Mouse (Mus musculus): ENCODE results near the gene Dicer1. TPM values are rescaled to one million over a fixed set of nuclear protein-coding genes. Genes with fewer than 3 reads are reported as not detected.
A peak's percentile ranks its signal among the peaks of the same experiment; 100 is the strongest.

Gene Dicer1
- polyA plus RNA-seq, 1 experiment from 2014 or later, result 31.3 TPM

GRCm38 (mm10) chr12:104769201-104769785 is 17.5 kb upstream of the Dicer1 start:
- 63% methylated on average over 10 of the region's 10 CpGs for WGBS
- no peaks in the 10 kb centered on the region for H3K9me3 ChIP-seq (replicated peaks; ENCODE audit: control insufficient read depth, low read length, poor library complexity, severe bottlenecking)
- ATAC-seq, result no peak

GRCm38 (mm10) chr12:104767183-104767582 is 15.4 kb upstream of the Dicer1 start:
- H3K27ac ChIP-seq (ENCODE audit: low read length), result no peak overlapping the region

More at GRCm38 (mm10) chr12:104769201-104769785, 17.5 kb upstream of the Dicer1 start:
- H3K4me1 ChIP-seq (ENCODE audit: control insufficient read depth, insufficient read depth, low read length), result no peaks in the 10 kb centered on the region
- H3K27ac ChIP-seq (ENCODE audit: low read length), result no peak overlapping the region
- no peak overlapping the region for H3K9ac ChIP-seq (ENCODE audit: low read depth, low read length)
- H3K4me3 ChIP-seq (ENCODE audit: low read depth, low read length), result no peak overlapping the region
- H3K4me2 ChIP-seq (ENCODE audit: low read length), result no peak overlapping the region
- no peaks in the 10 kb centered on the region for H3K36me3 ChIP-seq (ENCODE audit: control insufficient read depth, insufficient read depth, low read length)
- H3K27me3 ChIP-seq (ENCODE audit: control insufficient read depth, insufficient read depth, low read depth, low read length), result no peaks in the 10 kb centered on the region

GRCm38 (mm10) chr12:104765761-104766160 is 14.0 kb upstream of the Dicer1 start:
- H3K36me3 ChIP-seq (ENCODE audit: control insufficient read depth, insufficient read depth, low read length), result no peaks in the 10 kb centered on the region
- no peak for ATAC-seq
- H3K27ac ChIP-seq (ENCODE audit: low read length), result no peak overlapping the region
- no peaks in the 10 kb centered on the region for H3K27me3 ChIP-seq (ENCODE audit: control insufficient read depth, insufficient read depth, low read depth, low read length)
- H3K4me1 ChIP-seq (ENCODE audit: control insufficient read depth, insufficient read depth, low read length), result no peaks in the 10 kb centered on the region
- no peak overlapping the region for H3K4me3 ChIP-seq (ENCODE audit: low read depth, low read length)
- no peaks in the 10 kb centered on the region for H3K9me3 ChIP-seq (replicated peaks; ENCODE audit: control insufficient read depth, low read length, poor library complexity, severe bottlenecking)
- H3K9ac ChIP-seq (ENCODE audit: low read depth, low read length), result no peak overlapping the region
- H3K4me2 ChIP-seq (ENCODE audit: low read length), result no peak overlapping the region
- 85% methylated on average over 7 of the region's 7 CpGs for WGBS

More at GRCm38 (mm10) chr12:104767183-104767582, 15.4 kb upstream of the Dicer1 start:
- no peaks in the 10 kb centered on the region for H3K4me1 ChIP-seq (ENCODE audit: control insufficient read depth, insufficient read depth, low read length)
- no peak overlapping the region for H3K4me3 ChIP-seq (ENCODE audit: low read depth, low read length)
- ATAC-seq, result no peak
- no peak overlapping the region for H3K4me2 ChIP-seq (ENCODE audit: low read length)
- H3K9me3 ChIP-seq (replicated peaks; ENCODE audit: control insufficient read depth, low read length, poor library complexity, severe bottlenecking), result no peaks in the 10 kb centered on the region
- no peaks in the 10 kb centered on the region for H3K36me3 ChIP-seq (ENCODE audit: control insufficient read depth, insufficient read depth, low read length)
- no peak overlapping the region for H3K9ac ChIP-seq (ENCODE audit: low read depth, low read length)
- no peaks in the 10 kb centered on the region for H3K27me3 ChIP-seq (ENCODE audit: control insufficient read depth, insufficient read depth, low read depth, low read length)
- 86% methylated on average over 4 of the region's 4 CpGs for WGBS

- Histone ChIP-seq H3K4me3 (ENCODE audit: low read depth, low read length) (no peak overlapping the region), H3K9ac (ENCODE audit: low read depth, low read length) (no peak overlapping the region), H3K36me3 (ENCODE audit: control insufficient read depth, insufficient read depth, low read length) (no peaks in the 10 kb centered on the region), H3K4me2 (ENCODE audit: low read length) (no peak overlapping the region), H3K27ac (ENCODE audit: low read length) (no peak overlapping the region), H3K4me1 (ENCODE audit: control insufficient read depth, insufficient read depth, low read length) (no peaks in the 10 kb centered on the region), H3K9me3 (replicated peaks; ENCODE audit: control insufficient read depth, low read length, poor library complexity, severe bottlenecking) (no peaks in the 10 kb centered on the region), H3K27me3 (ENCODE audit: control insufficient read depth, insufficient read depth, low read depth, low read length) (no peaks in the 10 kb centered on the region)
- ATAC-seq, result no peak
- 96% methylated on average over 5 of the region's 5 CpGs for WGBS
Measured at GRCm38 (mm10) chr12:104765116-104765515, 13.4 kb upstream of the Dicer1 start.

GRCm38 (mm10) chr12:104763918-104764317 is 12.2 kb upstream of the Dicer1 start:
- no peak for ATAC-seq
- H3K36me3 ChIP-seq (ENCODE audit: control insufficient read depth, insufficient read depth, low read length), result no peaks in the 10 kb centered on the region
- H3K4me3 ChIP-seq (ENCODE audit: low read depth, low read length), result no peak overlapping the region
- H3K27me3 ChIP-seq (ENCODE audit: control insufficient read depth, insufficient read depth, low read depth, low read length), result no peaks in the 10 kb centered on the region
- no peaks in the 10 kb centered on the region for H3K4me1 ChIP-seq (ENCODE audit: control insufficient read depth, insufficient read depth, low read length)
- WGBS, result 25% methylated on average over 6 of the region's 6 CpGs
- H3K9me3 ChIP-seq (replicated peaks; ENCODE audit: control insufficient read depth, low read length, poor library complexity, severe bottlenecking), result no peaks in the 10 kb centered on the region
- H3K4me2 ChIP-seq (ENCODE audit: low read length), result no peak overlapping the region
- H3K9ac ChIP-seq (ENCODE audit: low read depth, low read length), result no peak overlapping the region
- H3K27ac ChIP-seq (ENCODE audit: low read length), result no peak overlapping the region

- no peak for ATAC-seq
- no peaks in the 10 kb centered on the region for H3K36me3 ChIP-seq (ENCODE audit: control insufficient read depth, insufficient read depth, low read length)
- no peaks in the 10 kb centered on the region for H3K27me3 ChIP-seq (ENCODE audit: control insufficient read depth, insufficient read depth, low read depth, low read length)
- H3K9me3 ChIP-seq (replicated peaks; ENCODE audit: control insufficient read depth, low read length, poor library complexity, severe bottlenecking), result no peaks in the 10 kb centered on the region
- WGBS, result 92% methylated on average over 8 of the region's 8 CpGs
- no peak overlapping the region for H3K4me3 ChIP-seq (ENCODE audit: low read depth, low read length)
- no peak overlapping the region for H3K9ac ChIP-seq (ENCODE audit: low read depth, low read length)
- H3K4me1 ChIP-seq (ENCODE audit: control insufficient read depth, insufficient read depth, low read length), result no peaks in the 10 kb centered on the region
- no peak overlapping the region for H3K4me2 ChIP-seq (ENCODE audit: low read length)
- no peak overlapping the region for H3K27ac ChIP-seq (ENCODE audit: low read length)
Measured at GRCm38 (mm10) chr12:104761411-104761810, 9.7 kb upstream of the Dicer1 start.

GRCm38 (mm10) chr12:104758066-104758465 is 6.3 kb upstream of the Dicer1 start:
- no peak overlapping the region for H3K4me2 ChIP-seq (ENCODE audit: low read length)
- H3K4me3 ChIP-seq (ENCODE audit: low read depth, low read length), result no peak overlapping the region
- no peak overlapping the region for H3K9ac ChIP-seq (ENCODE audit: low read depth, low read length)
- H3K27me3 ChIP-seq (ENCODE audit: control insufficient read depth, insufficient read depth, low read depth, low read length), result no peaks in the 10 kb centered on the region
- WGBS, result 92% methylated on average over 7 of the region's 7 CpGs
- H3K36me3 ChIP-seq (ENCODE audit: control insufficient read depth, insufficient read depth, low read length), result no peaks in the 10 kb centered on the region
- no peaks in the 10 kb centered on the region for H3K9me3 ChIP-seq (replicated peaks; ENCODE audit: control insufficient read depth, low read length, poor library complexity, severe bottlenecking)
- no peak for ATAC-seq
- H3K4me1 ChIP-seq (ENCODE audit: control insufficient read depth, insufficient read depth, low read length), result no peaks in the 10 kb centered on the region
- no peak overlapping the region for H3K27ac ChIP-seq (ENCODE audit: low read length)

GRCm38 (mm10) chr12:104753686-104754085 is 1.9 kb upstream of the Dicer1 start:
- no peak for ATAC-seq
- Histone ChIP-seq H3K9ac (ENCODE audit: low read depth, low read length) (no peak overlapping the region), H3K27ac (ENCODE audit: low read length) (no peak overlapping the region), H3K4me1 (ENCODE audit: control insufficient read depth, insufficient read depth, low read length) (peaks cover 27% of the 10 kb centered on the region), H3K36me3 (ENCODE audit: control insufficient read depth, insufficient read depth, low read length) (no peaks in the 10 kb centered on the region), H3K9me3 (replicated peaks; ENCODE audit: control insufficient read depth, low read length, poor library complexity, severe bottlenecking) (no peaks in the 10 kb centered on the region), H3K4me3 (ENCODE audit: low read depth, low read length) (no peak overlapping the region), H3K27me3 (ENCODE audit: control insufficient read depth, insufficient read depth, low read depth, low read length) (no peaks in the 10 kb centered on the region), H3K4me2 (ENCODE audit: low read length) (no peak overlapping the region)
- WGBS, result 80% methylated on average over 4 of the region's 4 CpGs

GRCm38 (mm10) chr12:104751331-104751813 is 380 bp downstream of the Dicer1 start:
- peak overlapping the region; percentile 90 for H3K4me3 ChIP-seq (ENCODE audit: low read depth, low read length)
- under 1% methylated on average over 30 of the region's 52 CpGs for WGBS
- peak overlapping the region; percentile 90 for H3K9ac ChIP-seq (ENCODE audit: low read depth, low read length)
- peak overlapping the region; percentile 87 for H3K27ac ChIP-seq (ENCODE audit: low read length)
- H3K36me3 ChIP-seq (ENCODE audit: control insufficient read depth, insufficient read depth, low read length), result no peaks in the 10 kb centered on the region
- no peaks in the 10 kb centered on the region for H3K27me3 ChIP-seq (ENCODE audit: control insufficient read depth, insufficient read depth, low read depth, low read length)
- peaks cover 41% of the 10 kb centered on the region for H3K4me1 ChIP-seq (ENCODE audit: control insufficient read depth, insufficient read depth, low read length)
- no peaks in the 10 kb centered on the region for H3K9me3 ChIP-seq (replicated peaks; ENCODE audit: control insufficient read depth, low read length, poor library complexity, severe bottlenecking)
- H3K4me2 ChIP-seq (ENCODE audit: low read length), result peak overlapping the region; percentile 95
- ATAC-seq, result no peak; the same call in 1 of the 2 replicates
